Mouse (Mus musculus): Measurements from ENCODE around the gene Wnt5b. TPM values are rescaled to one million over a fixed set of nuclear protein-coding genes. Genes with fewer than 3 reads are reported as not detected.

The Wnt5b gene
- polyA plus RNA-seq, 1 experiment from 2014 or later = 6.6 TPM

- no peak for DNase-seq (ENCODE audit: low spot score)
- ATAC-seq (ENCODE audit: low FRiP score) = no peak
- WGBS = 77% methylated on average over 12 of the region's 12 CpGs
- no peak overlapping the region for H3K4me3 ChIP-seq (replicated peaks; ENCODE audit: low read length)
- no peaks in the 10 kb centered on the region for H3K4me1 ChIP-seq (replicated peaks; ENCODE audit: control insufficient read depth, insufficient read depth, low read length)
- no peak overlapping the region for H3K9ac ChIP-seq
- no peaks in the 10 kb centered on the region for H3K36me3 ChIP-seq (replicated peaks; ENCODE audit: control insufficient read depth, insufficient read depth)
- no peak overlapping the region for H3K27ac ChIP-seq
- H3K4me2 ChIP-seq (replicated peaks) = no peak overlapping the region
- H3K27me3 ChIP-seq (ENCODE audit: control insufficient read depth, insufficient read depth, low read length) = no peaks in the 10 kb centered on the region
- no peaks in the 10 kb centered on the region for H3K9me3 ChIP-seq (ENCODE audit: control insufficient read depth, low read length)
Observed at GRCm38 (mm10) chr6:119535867-119536266, 8.3 kb downstream of the Wnt5b start.

GRCm38 (mm10) chr6:119533170-119533709 is 10.9 kb downstream of the Wnt5b start:
- H3K27ac ChIP-seq = no peak overlapping the region
- no peak overlapping the region for H3K4me3 ChIP-seq (replicated peaks; ENCODE audit: low read length)
- no peaks in the 10 kb centered on the region for H3K27me3 ChIP-seq (ENCODE audit: control insufficient read depth, insufficient read depth, low read length)
- ATAC-seq (ENCODE audit: low FRiP score) (no peak), DNase-seq (ENCODE audit: low spot score) (no peak)
- H3K9ac ChIP-seq = no peak overlapping the region
- WGBS = 89% methylated on average over 9 of the region's 9 CpGs
- H3K9me3 ChIP-seq (ENCODE audit: control insufficient read depth, low read length) = no peaks in the 10 kb centered on the region
- no peaks in the 10 kb centered on the region for H3K36me3 ChIP-seq (replicated peaks; ENCODE audit: control insufficient read depth, insufficient read depth)
- no peaks in the 10 kb centered on the region for H3K4me1 ChIP-seq (replicated peaks; ENCODE audit: control insufficient read depth, insufficient read depth, low read length)
- no peak overlapping the region for H3K4me2 ChIP-seq (replicated peaks)

DNA sequence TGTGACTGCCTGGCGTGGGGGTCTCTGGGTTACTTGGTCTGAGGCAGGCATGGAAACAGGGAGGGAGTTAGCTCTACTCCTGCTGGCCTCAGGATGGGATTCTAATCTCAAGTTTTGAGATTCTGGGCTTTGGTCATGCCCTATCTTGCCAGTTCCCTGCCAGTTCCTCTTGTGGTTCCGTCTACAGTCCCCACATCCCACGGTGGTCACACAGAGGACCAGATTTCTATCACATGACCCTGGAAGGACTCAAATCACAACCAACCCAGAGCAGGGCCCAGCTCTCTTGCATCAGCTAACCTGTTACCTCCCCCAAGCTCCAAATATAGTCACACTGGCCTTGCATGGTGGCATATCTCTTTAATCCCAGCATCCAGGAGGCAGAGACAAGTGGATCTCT is 14.5 kb downstream of the Wnt5b start:
- H3K9me3 ChIP-seq (ENCODE audit: control insufficient read depth, low read length) = no peaks in the 10 kb centered on the region
- ATAC-seq (ENCODE audit: low FRiP score) (no peak), DNase-seq (ENCODE audit: low spot score) (no peak)
- H3K4me1 ChIP-seq (replicated peaks; ENCODE audit: control insufficient read depth, insufficient read depth, low read length) = no peaks in the 10 kb centered on the region
- H3K9ac ChIP-seq = no peak overlapping the region
- H3K4me2 ChIP-seq (replicated peaks) = no peak overlapping the region
- H3K4me3 ChIP-seq (replicated peaks; ENCODE audit: low read length) = no peak overlapping the region
- H3K27me3 ChIP-seq (ENCODE audit: control insufficient read depth, insufficient read depth, low read length) = no peaks in the 10 kb centered on the region
- no peaks in the 10 kb centered on the region for H3K36me3 ChIP-seq (replicated peaks; ENCODE audit: control insufficient read depth, insufficient read depth)
- no peak overlapping the region for H3K27ac ChIP-seq
- 86% methylated on average over 3 of the region's 3 CpGs for WGBS

GRCm38 (mm10) chr6:119526498-119526897 is 17.6 kb downstream of the Wnt5b start:
- H3K4me3 ChIP-seq (replicated peaks; ENCODE audit: low read length) = no peak overlapping the region
- no peak overlapping the region for H3K4me2 ChIP-seq (replicated peaks)
- no peak overlapping the region for H3K9ac ChIP-seq
- H3K4me1 ChIP-seq (replicated peaks; ENCODE audit: control insufficient read depth, insufficient read depth, low read length) = no peaks in the 10 kb centered on the region; the same call in 1 of the 2 replicates
- WGBS = 71% methylated on average over 5 of the region's 5 CpGs
- no peak overlapping the region for H3K27ac ChIP-seq
- no peak for ATAC-seq (ENCODE audit: low FRiP score)
- no peaks in the 10 kb centered on the region for H3K27me3 ChIP-seq (ENCODE audit: control insufficient read depth, insufficient read depth, low read length)
- no peaks in the 10 kb centered on the region for H3K9me3 ChIP-seq (ENCODE audit: control insufficient read depth, low read length)
- H3K36me3 ChIP-seq (replicated peaks; ENCODE audit: control insufficient read depth, insufficient read depth) = no peaks in the 10 kb centered on the region
- DNase-seq (ENCODE audit: low spot score) = no peak

DNA sequence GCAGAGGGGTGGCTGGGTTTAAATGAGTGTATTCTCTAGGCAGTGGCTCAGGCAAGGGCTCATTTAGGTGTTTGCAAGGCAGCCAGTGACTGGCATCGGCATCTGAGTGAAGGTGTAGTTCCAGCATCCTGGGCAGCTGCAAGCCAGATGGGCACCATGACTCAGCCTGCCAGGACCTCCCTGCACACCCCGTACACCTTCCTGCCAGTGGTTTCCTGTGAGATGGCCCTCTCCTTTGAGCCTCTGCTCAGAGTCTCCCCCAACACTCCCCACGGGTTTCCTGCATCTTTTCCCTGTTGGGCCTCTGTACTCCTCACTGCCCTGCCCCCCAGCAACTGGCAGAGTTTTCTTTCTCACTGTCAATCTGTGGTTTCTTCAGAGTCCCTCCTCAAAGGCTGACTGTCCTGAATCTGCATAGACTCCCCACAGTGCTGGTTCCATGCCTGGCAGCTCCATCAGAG is 22.2 kb downstream of the Wnt5b start:
- H3K27ac ChIP-seq = no peak overlapping the region
- H3K9me3 ChIP-seq (ENCODE audit: control insufficient read depth, low read length) = peaks cover 10% of the 10 kb centered on the region; the same call in 1 of the 2 replicates
- H3K4me1 ChIP-seq (replicated peaks; ENCODE audit: control insufficient read depth, insufficient read depth, low read length) = no peaks in the 10 kb centered on the region; the same call in 1 of the 2 replicates
- DNase-seq (ENCODE audit: low spot score) = no peak
- no peak overlapping the region for H3K4me3 ChIP-seq (replicated peaks; ENCODE audit: low read length)
- no peak overlapping the region for H3K4me2 ChIP-seq (replicated peaks)
- no peak for ATAC-seq (ENCODE audit: low FRiP score)
- H3K36me3 ChIP-seq (replicated peaks; ENCODE audit: control insufficient read depth, insufficient read depth) = no peaks in the 10 kb centered on the region
- H3K9ac ChIP-seq = no peak overlapping the region
- H3K27me3 ChIP-seq (ENCODE audit: control insufficient read depth, insufficient read depth, low read length) = no peaks in the 10 kb centered on the region
- WGBS = 29% methylated on average over 3 of the region's 3 CpGs

DNA sequence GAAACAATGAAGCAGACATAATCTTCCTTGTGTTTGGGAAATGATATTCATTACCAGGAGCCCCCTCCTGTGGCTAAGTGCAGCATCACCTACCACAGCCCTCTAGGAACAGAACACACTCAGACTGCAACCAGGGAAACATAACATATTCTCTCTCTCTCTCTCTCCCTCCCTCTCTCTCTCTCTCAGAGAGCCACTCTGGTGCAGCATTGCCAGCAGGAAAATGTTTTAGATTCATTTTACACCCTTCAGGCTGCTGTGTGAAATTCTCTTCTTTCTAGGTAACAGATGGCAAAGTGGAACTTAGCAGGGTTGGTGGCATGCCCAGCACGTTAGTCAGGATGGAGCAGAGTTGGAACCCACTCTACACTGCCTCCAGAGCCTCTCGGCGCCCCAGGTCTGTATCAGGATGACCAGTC is 22.7 kb downstream of the Wnt5b start:
- Histone ChIP-seq H3K36me3 (replicated peaks; ENCODE audit: control insufficient read depth, insufficient read depth) (no peaks in the 10 kb centered on the region), H3K4me2 (replicated peaks) (no peak overlapping the region), H3K27ac (no peak overlapping the region), H3K9ac (no peak overlapping the region), H3K9me3 (ENCODE audit: control insufficient read depth, low read length) (peaks cover 10% of the 10 kb centered on the region; the same call in 1 of the 2 replicates), H3K4me3 (replicated peaks; ENCODE audit: low read length) (no peak overlapping the region), H3K27me3 (ENCODE audit: control insufficient read depth, insufficient read depth, low read length) (no peaks in the 10 kb centered on the region), H3K4me1 (replicated peaks; ENCODE audit: control insufficient read depth, insufficient read depth, low read length) (no peaks in the 10 kb centered on the region; the same call in 1 of the 2 replicates)
- no peak for DNase-seq (ENCODE audit: low spot score)
- WGBS = 73% methylated on average over 3 of the region's 3 CpGs
- ATAC-seq (ENCODE audit: low FRiP score) = no peak

DNA sequence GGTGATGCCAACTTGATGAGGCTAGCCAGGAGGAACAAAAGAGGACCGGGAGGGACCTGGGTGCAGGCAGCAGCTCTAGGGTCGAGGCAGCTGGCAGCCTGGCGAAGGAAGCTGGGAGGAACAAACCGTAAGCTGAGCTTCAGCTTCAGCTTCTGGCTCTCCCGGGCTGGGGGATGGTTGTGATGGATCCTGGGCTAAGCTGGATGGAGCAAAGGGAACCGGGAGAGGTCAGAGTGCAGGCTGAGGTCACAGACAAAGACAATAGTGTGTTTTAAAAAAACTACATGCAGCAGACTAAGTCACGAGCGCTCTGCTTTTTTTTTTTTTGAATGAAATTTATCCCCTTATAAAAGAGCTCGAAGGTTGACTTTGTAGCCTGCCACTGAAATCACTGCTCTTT is 23.4 kb downstream of the Wnt5b start:
- no peaks in the 10 kb centered on the region for H3K36me3 ChIP-seq (replicated peaks; ENCODE audit: control insufficient read depth, insufficient read depth)
- H3K4me1 ChIP-seq (replicated peaks; ENCODE audit: control insufficient read depth, insufficient read depth, low read length) = no peaks in the 10 kb centered on the region; the same call in 1 of the 2 replicates
- H3K4me2 ChIP-seq (replicated peaks) = no peak overlapping the region
- DNase-seq (ENCODE audit: low spot score) (no peak), ATAC-seq (ENCODE audit: low FRiP score) (no peak)
- peaks cover 10% of the 10 kb centered on the region; the same call in 1 of the 2 replicates for H3K9me3 ChIP-seq (ENCODE audit: control insufficient read depth, low read length)
- H3K4me3 ChIP-seq (replicated peaks; ENCODE audit: low read length) = no peak overlapping the region
- no peak overlapping the region for H3K27ac ChIP-seq
- H3K27me3 ChIP-seq (ENCODE audit: control insufficient read depth, insufficient read depth, low read length) = no peaks in the 10 kb centered on the region
- 22% methylated on average over 9 of the region's 9 CpGs for WGBS
- no peak overlapping the region for H3K9ac ChIP-seq

DNA sequence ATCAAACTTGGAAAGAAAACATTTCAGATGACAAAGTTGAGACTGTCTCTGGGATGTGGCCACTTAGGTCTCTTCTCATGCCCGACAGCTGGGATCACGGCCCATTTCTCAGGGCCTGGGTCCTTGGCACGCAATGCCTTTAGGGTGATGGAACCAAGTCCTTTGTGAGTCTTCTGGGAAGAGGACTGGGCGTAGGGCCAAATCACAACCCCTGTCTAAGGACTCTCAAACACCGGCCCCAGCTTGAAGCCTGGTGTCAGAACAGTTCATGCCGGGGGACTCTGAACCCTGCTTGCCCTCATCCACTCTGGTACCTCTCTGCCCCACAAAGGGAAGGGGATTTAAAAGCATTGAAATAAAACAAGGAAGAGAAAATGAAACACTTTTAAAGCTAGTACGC is 30.1 kb downstream of the Wnt5b start:
- WGBS = 66% methylated on average over 7 of the region's 7 CpGs
- no peak for ATAC-seq (ENCODE audit: low FRiP score)
- Histone ChIP-seq H3K27me3 (ENCODE audit: control insufficient read depth, insufficient read depth, low read length) (no peaks in the 10 kb centered on the region), H3K9ac (no peak overlapping the region), H3K36me3 (replicated peaks; ENCODE audit: control insufficient read depth, insufficient read depth) (no peaks in the 10 kb centered on the region), H3K4me2 (replicated peaks) (no peak overlapping the region), H3K9me3 (ENCODE audit: control insufficient read depth, low read length) (no peaks in the 10 kb centered on the region), H3K4me1 (replicated peaks; ENCODE audit: control insufficient read depth, insufficient read depth, low read length) (peaks cover 7% of the 10 kb centered on the region; the same call in 1 of the 2 replicates), H3K4me3 (replicated peaks; ENCODE audit: low read length) (no peak overlapping the region), H3K27ac (no peak overlapping the region)
- DNase-seq (ENCODE audit: low spot score) = no peak

- ATAC-seq (ENCODE audit: low FRiP score) (no peak), DNase-seq (ENCODE audit: low spot score) (no peak)
- WGBS = 82% methylated on average over 5 of the region's 5 CpGs
Observed at GRCm38 (mm10) chr6:119513452-119513851, 30.7 kb downstream of the Wnt5b start.

DNA sequence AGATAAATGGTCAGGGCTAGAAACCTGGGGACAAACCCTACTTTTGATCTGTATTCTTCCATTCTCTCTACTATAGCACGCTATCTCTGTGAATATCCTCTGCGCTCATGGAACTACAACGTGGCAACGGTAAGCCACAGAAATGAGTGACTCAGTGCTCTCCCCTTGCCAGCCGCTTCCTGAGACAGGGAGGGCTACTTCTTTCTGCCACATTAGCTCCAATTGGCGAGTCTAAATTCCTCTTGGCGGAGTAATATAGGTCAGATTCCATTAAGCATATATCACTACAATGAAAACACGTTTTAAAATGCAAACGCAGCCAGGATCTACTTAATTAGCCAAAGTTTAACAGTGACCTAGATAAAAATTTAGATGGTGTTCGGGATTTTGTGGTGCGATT is 31.4 kb downstream of the Wnt5b start:
- WGBS = 84% methylated on average over 11 of the region's 11 CpGs
- no peak for DNase-seq (ENCODE audit: low spot score)

More at GRCm38 (mm10) chr6:119513452-119513851, 30.7 kb downstream of the Wnt5b start:
- no peak overlapping the region for H3K4me2 ChIP-seq (replicated peaks)
- H3K9ac ChIP-seq = no peak overlapping the region
- H3K4me1 ChIP-seq (replicated peaks; ENCODE audit: control insufficient read depth, insufficient read depth, low read length) = peaks cover 7% of the 10 kb centered on the region; the same call in 1 of the 2 replicates
- no peaks in the 10 kb centered on the region for H3K27me3 ChIP-seq (ENCODE audit: control insufficient read depth, insufficient read depth, low read length)
- no peaks in the 10 kb centered on the region for H3K36me3 ChIP-seq (replicated peaks; ENCODE audit: control insufficient read depth, insufficient read depth)
- H3K9me3 ChIP-seq (ENCODE audit: control insufficient read depth, low read length) = no peaks in the 10 kb centered on the region
- H3K27ac ChIP-seq = no peak overlapping the region
- H3K4me3 ChIP-seq (replicated peaks; ENCODE audit: low read length) = no peak overlapping the region

More for the DNA sequence above, 31.4 kb downstream of the Wnt5b start:
- no peak for ATAC-seq (ENCODE audit: low FRiP score)
- H3K4me1 ChIP-seq (replicated peaks; ENCODE audit: control insufficient read depth, insufficient read depth, low read length) = peaks cover 7% of the 10 kb centered on the region; the same call in 1 of the 2 replicates
- no peaks in the 10 kb centered on the region for H3K27me3 ChIP-seq (ENCODE audit: control insufficient read depth, insufficient read depth, low read length)
- H3K4me2 ChIP-seq (replicated peaks) = no peak overlapping the region
- H3K9me3 ChIP-seq (ENCODE audit: control insufficient read depth, low read length) = no peaks in the 10 kb centered on the region
- H3K27ac ChIP-seq = no peak overlapping the region
- H3K4me3 ChIP-seq (replicated peaks; ENCODE audit: low read length) = no peak overlapping the region
- H3K9ac ChIP-seq = no peak overlapping the region
- no peaks in the 10 kb centered on the region for H3K36me3 ChIP-seq (replicated peaks; ENCODE audit: control insufficient read depth, insufficient read depth)

Measured in hindbrain, embryonic 14.5 days (tissue).